Mouse (Mus musculus) heart, postnatal 0 days (tissue): ENCODE results near the gene Chchd2. TPM values are rescaled to one million over a fixed set of nuclear protein-coding genes. Genes with fewer than 3 reads are reported as not detected.

ENCODE experiments used
- ATAC-seq: fragments of 200-750 bp; cut with Nextera tagmentation; 2 replicates; pipeline ENCODE4 v1.8.0; 2017; ENCODE audit warnings: low read depth, moderate number of reproducible peaks, moderate library complexity; ENCODE audit not compliant: insufficient read depth
- DNase-seq: peaks from one replicate; pipeline ENCODE4 v3.0.0-alpha.2; 2016; ENCODE audit warnings: low spot score
- H3K27ac ChIP-seq: fragments of 300-500 bp; sonication (generic); 2 replicates; pipeline ENCODE4 v1.5.1; 2014; ENCODE audit warnings: low read depth, mild to moderate bottlenecking
- H3K27me3 ChIP-seq: fragments of 300-500 bp; sonication (generic); 2 replicates; pipeline ENCODE4 v1.6.1; 2014; ENCODE audit warnings: low read length, mixed read lengths; ENCODE audit not compliant: control insufficient read depth, insufficient read depth
- H3K36me3 ChIP-seq: fragments of 300-500 bp; sonication (generic); replicated peaks from 2 replicates; pipeline ENCODE4 v1.6.1; 2014; ENCODE audit warnings: low read length, mixed read lengths; ENCODE audit not compliant: control insufficient read depth, insufficient read depth
- H3K4me1 ChIP-seq: fragments of 300-500 bp; sonication (generic); 2 replicates; pipeline ENCODE4 v1.6.1; 2014; ENCODE audit warnings: antibody characterized with exemption; ENCODE audit not compliant: control insufficient read depth, insufficient read depth
- H3K4me2 ChIP-seq: fragments of 300-500 bp; sonication (generic); 2 replicates; pipeline ENCODE4 v1.6.1; 2014; ENCODE audit warnings: low read depth, mild to moderate bottlenecking, low read length, moderate library complexity
- H3K4me3 ChIP-seq: fragments of 300-500 bp; sonication (generic); 2 replicates; pipeline ENCODE4 v1.5.1; 2014; ENCODE audit warnings: low read depth, low read length
- H3K9ac ChIP-seq: fragments of 300-500 bp; sonication (generic); replicated peaks from 2 replicates; pipeline ENCODE4 v1.6.1; 2014; ENCODE audit warnings: low read depth, low read length, mixed read lengths
- H3K9me3 ChIP-seq: fragments of 300-500 bp; sonication (generic); replicated peaks from 2 replicates; pipeline ENCODE4 v1.6.1; 2016; ENCODE audit warnings: low read length; ENCODE audit not compliant: control insufficient read depth
- CTCF ChIP-seq: IDR thresholded peaks from 2 replicates; pipeline ENCODE4 v1.5.1; 2016; ENCODE audit warnings: antibody characterized with exemption, control low read depth, low read depth
- EP300 ChIP-seq: IDR thresholded peaks from 2 replicates; pipeline ENCODE4 v1.6.1; 2016; ENCODE audit warnings: antibody characterized with exemption, low read depth
- WGBS: fragments of 180-500 bp; shearing (Covaris S2); extraction: QIAGEN DNeasy Blood & Tissue Kit; methylation state at CpG from one replicate; pipeline ENCODE4 v1.1.7; 2014; 5-methylcytosine and 5-hydroxymethylcytosine counted together
- polyA plus RNA-seq: library from polyadenylated mRNA; unstranded; fragments of >200 nt; fragmentation: Nextera tagmentation; extraction: Ambion mirVana; gene quantifications from 2 replicates; pipeline ENCODE4 v1.2.1, GENCODE M21; 2015
- total RNA-seq: library from RNA; depleted of rRNA; stranded (reverse); fragments of >200 nt; gene quantifications from 2 replicates; pipeline ENCODE4 v1.2.3, GENCODE M21; 2014; ENCODE audit warnings: low replicate concordance

The Chchd2 gene
- total and polyA plus RNA-seq, 2 experiments from 2014 or later, result 1,505 to 2,937 TPM

GRCm38 (mm10) chr5:129909591-129909990 lies 22.3 kb upstream of the Chchd2 start:
- ATAC-seq, result no peak
- no peak overlapping the region for H3K27ac ChIP-seq
- WGBS, result 74% methylated on average over 7 of the region's 7 CpGs
- no peaks in the 10 kb centered on the region for H3K36me3 ChIP-seq
- H3K9me3 ChIP-seq, result no peaks in the 10 kb centered on the region
- no peak overlapping the region for H3K9ac ChIP-seq
- 0 out of 2 replicates have a peak, but pooled peaks cover 4% of the 10 kb centered on the region for H3K4me1 ChIP-seq
- no peak overlapping the region for H3K4me3 ChIP-seq
- no peaks in the 10 kb centered on the region for H3K27me3 ChIP-seq
- H3K4me2 ChIP-seq, result no peak overlapping the region
- DNase-seq, result no peak
- no peak for TF ChIP-seq EP300
- no peak for TF ChIP-seq CTCF

- no peak overlapping the region for H3K27ac ChIP-seq
- no peak for ATAC-seq
Observed at GRCm38 (mm10) chr5:129909147-129909546, 21.9 kb upstream of the Chchd2 start.

GRCm38 (mm10) chr5:129908242-129908965 lies 21.1 kb upstream of the Chchd2 start, which contains the start of gene Nupr1l:
Gene Nupr1l (plus strand): TSS chr5:129908540.
- Histone ChIP-seq H3K4me1 (0 out of 2 replicates have a peak, but pooled peaks cover 4% of the 10 kb centered on the region), H3K4me3 (peak within 1 kb of the TSS; percentile 58), H3K27ac (peak within 1 kb of the TSS; percentile 82), H3K36me3 (no peaks in the 10 kb centered on the region), H3K4me2 (peak within 1 kb of the TSS; percentile 77), H3K9ac (peak within 1 kb of the TSS; percentile 51), H3K27me3 (no peaks in the 10 kb centered on the region), H3K9me3 (no peaks in the 10 kb centered on the region)
- DNase-seq, result peak; percentile 91
- peak; percentile 68; the same call in 1 of the 2 replicates for TF ChIP-seq EP300
- TF ChIP-seq CTCF, result peak; percentile 27
- under 1% methylated on average over 63 of the region's 63 CpGs for WGBS
- peak; percentile 97 for ATAC-seq

More at GRCm38 (mm10) chr5:129909147-129909546, 21.9 kb upstream of the Chchd2 start:
- Histone ChIP-seq H3K4me3 (peak overlapping the region; percentile 58), H3K4me2 (peak overlapping the region; percentile 77), H3K9ac (0 out of 2 replicates have a peak overlapping the region, but pooled peaks have one; percentile 51), H3K27me3 (no peaks in the 10 kb centered on the region), H3K36me3 (no peaks in the 10 kb centered on the region), H3K9me3 (no peaks in the 10 kb centered on the region), H3K4me1 (0 out of 2 replicates have a peak, but pooled peaks cover 4% of the 10 kb centered on the region)
- no peak for TF ChIP-seq EP300
- no peak for TF ChIP-seq CTCF
- WGBS, result 69% methylated on average over 9 of the region's 9 CpGs
- no peak for DNase-seq

- Histone ChIP-seq H3K9me3 (no peaks in the 10 kb centered on the region), H3K4me1 (0 out of 2 replicates have a peak, but pooled peaks cover 4% of the 10 kb centered on the region), H3K36me3 (no peaks in the 10 kb centered on the region), H3K9ac (peak overlapping the region; percentile 51), H3K4me3 (peak overlapping the region; percentile 58), H3K4me2 (peak overlapping the region; percentile 77), H3K27ac (no peak overlapping the region), H3K27me3 (no peaks in the 10 kb centered on the region)
- DNase-seq, result no peak
- 28% methylated on average over 4 of the region's 4 CpGs for WGBS
- no peak for ATAC-seq
- TF ChIP-seq EP300, result no peak
- TF ChIP-seq CTCF, result no peak
Observed at GRCm38 (mm10) chr5:129907775-129908174, 20.5 kb upstream of the Chchd2 start.

- no peaks in the 10 kb centered on the region for H3K9me3 ChIP-seq
- peaks cover 6% of the 10 kb centered on the region for H3K4me1 ChIP-seq
- H3K4me2 ChIP-seq, result no peak within 1 kb of the TSS
- H3K27ac ChIP-seq, result no peak within 1 kb of the TSS
- ATAC-seq (no peak), DNase-seq (no peak)
- no peak within 1 kb of the TSS for H3K4me3 ChIP-seq
- TF ChIP-seq CTCF (no peak), EP300 (no peak)
- H3K36me3 ChIP-seq, result 0 out of 2 replicates have a peak, but pooled peaks cover 6% of the 10 kb centered on the region
- WGBS, result 95% methylated on average over 1 of the region's 1 CpGs
- H3K27me3 ChIP-seq, result no peaks in the 10 kb centered on the region
- H3K9ac ChIP-seq, result no peak within 1 kb of the TSS
Observed at GRCm38 (mm10) chr5:129898449-129898848, 11.2 kb upstream of the Chchd2 start, which contains the start of gene Phkg1. Gene Phkg1 (minus strand): TSS chr5:129898549.
